Mouse (Mus musculus): ENCODE results near the gene Zscan4c.
"Not testable (repeated sequence)": the region's sequence is repeated elsewhere in the genome, so short reads cannot be mapped to it uniquely, and the experiment has no call there.

The Zscan4c gene

GRCm38 (mm10) chr7:11005445-11005844, at the start of gene Zscan4c:
TSS of gene Zscan4c (plus strand) at chr7:11005745.
- DNase-seq, result not testable (repeated sequence)
